Mouse (Mus musculus): Measurements from ENCODE around the gene Grin2d. TPM values are rescaled to one million over a fixed set of nuclear protein-coding genes. Genes with fewer than 3 reads are reported as not detected.

Grin2d gene
- polyA plus RNA-seq (2012; ENCODE audit: low replicate concordance), result 0.46 and 1.9 TPM in 2 replicates

GRCm38 (mm10) chr7:45878278-45878677, at the start of gene Grin2d:
Grin2d (minus strand) TSS chr7:45878378.

GRCm38 (mm10) chr7:45923762-45924428, 45.7 kb upstream of the Grin2d start, which contains the start of gene Ccdc114:
Ccdc114 (plus strand) TSS chr7:45924072.

GRCm38 (mm10) chr7:45921242-45921621, 43.1 kb upstream of the Grin2d start, which contains the start of gene Emp3:
Emp3 (minus strand) TSS chr7:45921404.

GRCm38 (mm10) chr7:45896517-45897257, 18.5 kb upstream of the Grin2d start, which contains the start of the genes Syngr4 and Tmem143:
Syngr4 (minus strand) TSS chr7:45896714.
Tmem143 (plus strand) TSS chr7:45896941.

GRCm38 (mm10) chr7:45872624-45873023, 5.6 kb downstream of the Grin2d start, which contains the start of gene Kdelr1:
Kdelr1 (plus strand) TSS chr7:45872772.

GRCm38 (mm10) chr7:45830427-45831127, 47.6 kb downstream of the Grin2d start, which contains the start of gene Grwd1:
Grwd1 (minus strand) TSS chr7:45830944.

GRCm38 (mm10) chr7:45824598-45824997, 53.6 kb downstream of the Grin2d start, which contains the start of gene Kcnj14:
Kcnj14 (minus strand) TSS chr7:45824782.

GRCm38 (mm10) chr7:45813787-45814779, 64.1 kb downstream of the Grin2d start, which contains the start of gene Cyth2:
Cyth2 (minus strand) TSS chr7:45814581.

GRCm38 (mm10) chr7:45784524-45785372, 93.4 kb downstream of the Grin2d start, which contains the start of gene Sult2b1:
Sult2b1 (minus strand) TSS chr7:45784669.

GRCm38 (mm10) chr7:45783511-45784091, 94.6 kb downstream of the Grin2d start, which contains the start of gene Lmtk3:
Lmtk3 (plus strand) TSS chr7:45783738.

Other genes starting within 250 kb of the Grin2d start
- gene Mamstr, start 238.4 kb downstream of the Grin2d start, polyA plus RNA-seq (2012; ENCODE audit: low replicate concordance), result 0.20 and 0.42 TPM in 2 replicates
- gene Fut2, start 212.0 kb downstream of the Grin2d start, polyA plus RNA-seq (2012; ENCODE audit: low replicate concordance), result not detected in 2 replicates
- 1.4 and 3.5 TPM in 2 replicates for gene Ntn5, start 194.4 kb downstream of the Grin2d start, polyA plus RNA-seq (2012; ENCODE audit: low replicate concordance)
- 0.18 and 0.44 TPM in 2 replicates for gene Sec1, start 184.0 kb downstream of the Grin2d start, polyA plus RNA-seq (2012; ENCODE audit: low replicate concordance)
- 1.5 and 3.9 TPM in 2 replicates for gene Car11, start 178.5 kb downstream of the Grin2d start, polyA plus RNA-seq (2012; ENCODE audit: low replicate concordance)
- gene Dbp, start 173.3 kb downstream of the Grin2d start, polyA plus RNA-seq (2012; ENCODE audit: low replicate concordance), result 18.0 and 48.2 TPM in 2 replicates
- gene Rpl18, start 162.9 kb downstream of the Grin2d start, polyA plus RNA-seq (2012; ENCODE audit: low replicate concordance), result 7,990 and 13,125 TPM in 2 replicates
- 102 and 136 TPM in 2 replicates for gene Sphk2, start 160.4 kb downstream of the Grin2d start, polyA plus RNA-seq (2012; ENCODE audit: low replicate concordance)
- gene Fam83e, start 157.2 kb downstream of the Grin2d start, polyA plus RNA-seq (2012; ENCODE audit: low replicate concordance), result 0.07 and 0.22 TPM in 2 replicates
- not detected in 2 replicates for gene Spaca4, start 152.6 kb downstream of the Grin2d start, polyA plus RNA-seq (2012; ENCODE audit: low replicate concordance)
- gene Lmtk3, start 94.6 kb downstream of the Grin2d start, polyA plus RNA-seq (2012; ENCODE audit: low replicate concordance), result 0.64 and 3.0 TPM in 2 replicates
- gene Sult2b1, start 93.7 kb downstream of the Grin2d start, polyA plus RNA-seq (2012; ENCODE audit: low replicate concordance), result 0.58 TPM in 1 of 2 replicates, not detected in the other
- 74.7 and 269 TPM in 2 replicates for gene Cyth2, start 63.8 kb downstream of the Grin2d start, polyA plus RNA-seq (2012; ENCODE audit: low replicate concordance)
- gene Kcnj14, start 53.6 kb downstream of the Grin2d start, polyA plus RNA-seq (2012; ENCODE audit: low replicate concordance), result 0.83 and 0.94 TPM in 2 replicates
- gene Grwd1, start 47.4 kb downstream of the Grin2d start, polyA plus RNA-seq (2012; ENCODE audit: low replicate concordance), result 20.9 and 22.6 TPM in 2 replicates
- 299 and 848 TPM in 2 replicates for gene Kdelr1, start 5.6 kb downstream of the Grin2d start, polyA plus RNA-seq (2012; ENCODE audit: low replicate concordance)
- 0.35 and 1.5 TPM in 2 replicates for gene Syngr4, start 18.3 kb upstream of the Grin2d start, polyA plus RNA-seq (2012; ENCODE audit: low replicate concordance)
- 27.4 and 28.4 TPM in 2 replicates for gene Tmem143, start 18.6 kb upstream of the Grin2d start, polyA plus RNA-seq (2012; ENCODE audit: low replicate concordance)
- 151 and 256 TPM in 2 replicates for gene Emp3, start 43.0 kb upstream of the Grin2d start, polyA plus RNA-seq (2012; ENCODE audit: low replicate concordance)
- 3.1 TPM in 2 replicates for gene Ccdc114, start 45.7 kb upstream of the Grin2d start, polyA plus RNA-seq (2012; ENCODE audit: low replicate concordance)
- gene Abcc6, start 151.9 kb upstream of the Grin2d start, polyA plus RNA-seq (2012; ENCODE audit: low replicate concordance), result not detected in 2 replicates
- gene Nomo1, start 155.3 kb upstream of the Grin2d start, polyA plus RNA-seq (2012; ENCODE audit: low replicate concordance), result 23.2 and 27.7 TPM in 2 replicates
- gene Kcnj11, start 222.4 kb upstream of the Grin2d start, polyA plus RNA-seq (2012; ENCODE audit: low replicate concordance), result 0.05 TPM in 1 of 2 replicates, not detected in the other

Data from hematopoietic multipotent progenitor cell, adult 10-12 weeks (in vitro differentiated cells).